Mouse (Mus musculus): ENCODE measurements around the gene Wdfy4. TPM values are rescaled to one million over a fixed set of nuclear protein-coding genes. Genes with fewer than 3 reads are reported as not detected.

The Wdfy4 gene
- total and polyA plus RNA-seq, 3 experiments, result 27.0 to 34.8 (median 30.9) TPM

GRCm38 (mm10) chr14:33058881-33059660 lies 126.2 kb downstream of the Wdfy4 start:
- Histone ChIP-seq H3K4me3 (ENCODE audit: control insufficient read depth in 1 of 2, insufficient read depth in 1 of 2, low read depth in 2 of 2, low read length in 2 of 2) (no peak overlapping the region), H3K36me3 (ENCODE audit: control insufficient read depth in 1 of 2, insufficient read depth in 2 of 2, low read length in 2 of 2) (no peaks in the 10 kb centered on the region)
- TF ChIP-seq CHD1 (IDR thresholded peaks at IDR 0.05; ENCODE audit: low read depth, low read length) (no peak), MAX (IDR thresholded peaks at IDR 0.05; ENCODE audit: low read length) (no peak), HCFC1 (IDR thresholded peaks at IDR 0.05; ENCODE audit: low read depth, low read length) (no peak), EP300 (IDR thresholded peaks at IDR 0.05; ENCODE audit: low read depth in 1 of 2, low read length in 2 of 2) (no peak), TCF12 (IDR thresholded peaks at IDR 0.05; ENCODE audit: low read depth, low read length) (no peak), RCOR1 (IDR thresholded peaks at IDR 0.05; ENCODE audit: low read depth, low read length) (no peak), GATA1 (IDR thresholded peaks at IDR 0.05; ENCODE audit: low read depth, low read length) (no peak), POLR2A (IDR thresholded peaks at IDR 0.05; ENCODE audit: control insufficient read depth in 1 of 2, insufficient read depth in 1 of 2, low read depth in 1 of 2, low read length in 2 of 2, poor library complexity in 1 of 2) (no peak), NRF1 (IDR thresholded peaks at IDR 0.05; ENCODE audit: insufficient read depth, low read depth, low read length, poor library complexity, severe bottlenecking) (no peak), ZMIZ1 (IDR thresholded peaks at IDR 0.05; ENCODE audit: low read depth, low read length) (no peak), MYC (IDR thresholded peaks at IDR 0.05; ENCODE audit: low read depth, low read length) (no peak), POLR2AphosphoS2 (IDR thresholded peaks at IDR 0.05; ENCODE audit: low read length) (no peak), BHLHE40 (IDR thresholded peaks at IDR 0.05; ENCODE audit: borderline replicate concordance, low read depth, low read length) (no peak), JUND (IDR thresholded peaks at IDR 0.05; ENCODE audit: low read depth, low read length) (no peak), CHD2 (IDR thresholded peaks at IDR 0.05; ENCODE audit: low read length) (no peak), MXI1 (IDR thresholded peaks at IDR 0.05; ENCODE audit: low read depth, low read length) (no peak), MAFK (IDR thresholded peaks at IDR 0.05; ENCODE audit: borderline replicate concordance, low read depth, low read length) (no peak)

DNA sequence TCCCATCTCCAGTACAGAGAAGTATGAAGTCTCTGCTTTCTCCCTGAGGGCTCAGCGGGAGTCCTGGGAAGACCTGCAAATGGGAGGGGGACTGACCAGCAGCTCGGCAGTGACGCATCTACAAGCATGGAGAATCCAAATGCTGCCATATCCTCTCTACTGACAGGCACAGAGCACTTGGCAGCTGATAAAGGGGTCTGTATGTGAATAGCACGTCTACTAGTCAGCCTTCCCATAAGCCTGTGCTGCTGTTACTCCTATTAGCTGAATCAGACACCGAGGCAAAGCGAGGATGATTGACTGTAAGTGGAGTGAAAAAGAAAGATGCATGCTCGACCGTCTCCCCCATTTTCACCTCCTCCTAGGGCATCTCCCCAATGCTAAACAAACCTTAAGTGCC lies 131.9 kb downstream of the Wdfy4 start:
- Histone ChIP-seq H3K4me1 (ENCODE audit: control insufficient read depth in 1 of 2, insufficient read depth in 2 of 2, low read length in 2 of 2) (no peaks in the 10 kb centered on the region), H3K9me3 (replicated peaks; ENCODE audit: insufficient read depth, low read length) (no peaks in the 10 kb centered on the region), H3K79me2 (ENCODE audit: control insufficient read depth, insufficient read depth, low read length, poor library complexity) (no peaks in the 10 kb centered on the region), H3K4me3 (ENCODE audit: control insufficient read depth in 1 of 2, insufficient read depth in 1 of 2, low read depth in 2 of 2, low read length in 2 of 2) (no peak overlapping the region), H3K27ac (ENCODE audit: control insufficient read depth, low read depth, low read length) (no peak overlapping the region), H3K9ac (ENCODE audit: control insufficient read depth, low read depth, low read length, poor library complexity, severe bottlenecking) (no peak overlapping the region), H3K36me3 (ENCODE audit: control insufficient read depth in 1 of 2, insufficient read depth in 2 of 2, low read length in 2 of 2) (no peaks in the 10 kb centered on the region), H3K27me3 (ENCODE audit: control insufficient read depth in 1 of 2, insufficient read depth in 2 of 2, low read length in 2 of 2) (no peaks in the 10 kb centered on the region)
- no peak for DNase-seq (ENCODE audit: low read depth, low spot score)
- TF ChIP-seq MAX (IDR thresholded peaks at IDR 0.05; ENCODE audit: low read length), result no peak
- TF ChIP-seq MYB (IDR thresholded peaks at IDR 0.05; ENCODE audit: low read depth, low read length), result no peak
- no peak for TF ChIP-seq SMC3 (IDR thresholded peaks at IDR 0.05; ENCODE audit: low read depth, low read length)
- TF ChIP-seq POLR2A (IDR thresholded peaks at IDR 0.05; ENCODE audit: control insufficient read depth in 1 of 2, insufficient read depth in 1 of 2, low read depth in 1 of 2, low read length in 2 of 2, poor library complexity in 1 of 2), result no peak
- no peak for TF ChIP-seq BHLHE40 (IDR thresholded peaks at IDR 0.05; ENCODE audit: borderline replicate concordance, low read depth, low read length)
- TF ChIP-seq RAD21 (IDR thresholded peaks at IDR 0.05; ENCODE audit: low read depth, low read length), result no peak
- TF ChIP-seq CTCF (IDR thresholded peaks at IDR 0.05 in 2 of 3, conservative IDR thresholded peaks at IDR 0.05 in 1 of 3; ENCODE audit: control insufficient read depth in 1 of 3, insufficient read depth in 1 of 3, low read depth in 2 of 3, low read length in 3 of 3, poor library complexity in 1 of 3, severe bottlenecking in 1 of 3), result no peak
- TF ChIP-seq MYC (IDR thresholded peaks at IDR 0.05; ENCODE audit: low read depth, low read length), result no peak
- no peak for TF ChIP-seq GATA1 (IDR thresholded peaks at IDR 0.05; ENCODE audit: low read depth, low read length)

More at GRCm38 (mm10) chr14:33058881-33059660, 126.2 kb downstream of the Wdfy4 start:
- no peaks in the 10 kb centered on the region for H3K9me3 ChIP-seq (replicated peaks; ENCODE audit: insufficient read depth, low read length)
- H3K27me3 ChIP-seq (ENCODE audit: control insufficient read depth in 1 of 2, insufficient read depth in 2 of 2, low read length in 2 of 2), result no peaks in the 10 kb centered on the region
- H3K79me2 ChIP-seq (ENCODE audit: control insufficient read depth, insufficient read depth, low read length, poor library complexity), result no peaks in the 10 kb centered on the region
- H3K9ac ChIP-seq (ENCODE audit: control insufficient read depth, low read depth, low read length, poor library complexity, severe bottlenecking), result no peak overlapping the region
- no peaks in the 10 kb centered on the region for H3K4me1 ChIP-seq (ENCODE audit: control insufficient read depth in 1 of 2, insufficient read depth in 2 of 2, low read length in 2 of 2)
- no peak for DNase-seq (ENCODE audit: low read depth, low spot score)
- H3K27ac ChIP-seq (ENCODE audit: control insufficient read depth, low read depth, low read length), result no peak overlapping the region
